Mouse (Mus musculus): Measurements from ENCODE around the gene Pcgf2.
"Not testable (repeated sequence)": the region's sequence is repeated elsewhere in the genome, so short reads cannot be mapped to it uniquely, and the experiment has no call there.

Pcgf2 gene

GRCm38 (mm10) chr11:97717369-97718280, 17.3 kb upstream of the Pcgf2 start:
- no peak for DNase-seq (ENCODE audit: low spot score)

GRCm38 (mm10) chr11:97716021-97716420, 15.7 kb upstream of the Pcgf2 start:
- DNase-seq (ENCODE audit: low spot score) = no peak

DNA sequence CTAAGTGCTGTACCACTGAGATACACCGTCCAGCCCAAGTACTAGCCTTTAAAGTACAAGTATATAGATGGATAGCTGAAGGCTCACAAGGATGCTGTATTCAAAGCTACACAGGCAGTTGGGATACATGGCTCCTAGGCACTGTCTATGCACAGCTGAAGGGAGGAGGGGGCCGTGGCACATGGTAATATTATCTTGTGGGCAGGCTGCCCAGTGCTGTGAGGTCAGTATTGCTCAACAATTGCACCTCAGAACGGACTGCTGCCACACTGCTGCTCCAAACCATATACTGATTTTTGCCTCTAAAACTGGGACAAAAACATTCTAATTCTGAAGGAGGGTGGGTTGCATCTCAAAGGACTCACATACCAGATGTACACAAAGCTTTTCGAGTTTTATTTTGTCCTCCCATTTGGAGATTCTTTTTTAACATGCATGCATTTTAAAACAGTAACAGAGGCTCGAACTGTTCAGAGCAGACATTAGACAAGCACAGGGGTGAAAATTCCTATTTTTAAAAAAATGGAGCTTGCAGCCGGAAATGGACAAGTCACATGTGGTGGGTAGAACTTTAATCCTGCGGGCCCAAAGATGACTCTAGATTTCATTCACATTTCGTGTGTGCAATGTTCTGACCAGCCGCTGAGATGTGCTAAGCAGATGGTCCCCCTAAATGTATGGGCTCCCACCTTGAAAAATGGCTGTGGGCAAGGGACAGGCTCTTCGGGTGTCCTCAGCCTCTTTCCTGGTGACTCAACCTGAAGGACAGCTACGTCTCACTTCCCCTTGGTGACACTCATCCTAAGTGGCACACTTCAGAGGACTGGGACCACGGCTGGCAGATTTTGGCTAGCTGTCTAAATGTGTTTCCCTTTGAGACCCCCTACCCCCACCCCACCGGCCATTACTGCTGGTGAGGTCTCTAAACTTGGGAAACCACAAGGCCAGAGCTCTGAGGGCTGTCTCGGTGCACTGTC, 14.8 kb upstream of the Pcgf2 start:
- no peak for DNase-seq (ENCODE audit: low spot score)

DNA sequence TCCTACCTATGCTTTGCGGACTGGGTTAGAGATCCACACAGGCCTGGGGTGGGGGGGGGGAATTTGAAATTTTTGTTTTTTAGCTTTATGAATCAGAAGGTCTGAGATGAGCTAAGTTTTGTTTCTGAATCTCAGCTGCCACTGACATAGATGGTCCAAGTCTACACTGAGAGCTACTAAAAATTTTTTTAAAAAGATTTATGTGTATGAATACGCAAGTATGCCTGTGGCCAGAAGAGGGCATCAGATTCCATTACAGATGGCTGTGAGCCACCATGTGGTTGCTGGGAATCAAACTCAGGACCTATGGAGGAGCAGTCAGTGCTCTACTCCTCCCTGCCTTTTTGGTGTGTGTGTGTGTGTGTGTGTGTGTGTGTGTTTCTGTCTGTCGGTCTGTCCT, 14.1 kb upstream of the Pcgf2 start:
- no peak for DNase-seq (ENCODE audit: low spot score)

- DNase-seq (ENCODE audit: low spot score) = no peak
These were observed 13.6 kb upstream of the Pcgf2 start for GRCm38 (mm10) chr11:97713896-97714295.

GRCm38 (mm10) chr11:97712286-97712685, 12.0 kb upstream of the Pcgf2 start:
- no peak for DNase-seq (ENCODE audit: low spot score)

DNA sequence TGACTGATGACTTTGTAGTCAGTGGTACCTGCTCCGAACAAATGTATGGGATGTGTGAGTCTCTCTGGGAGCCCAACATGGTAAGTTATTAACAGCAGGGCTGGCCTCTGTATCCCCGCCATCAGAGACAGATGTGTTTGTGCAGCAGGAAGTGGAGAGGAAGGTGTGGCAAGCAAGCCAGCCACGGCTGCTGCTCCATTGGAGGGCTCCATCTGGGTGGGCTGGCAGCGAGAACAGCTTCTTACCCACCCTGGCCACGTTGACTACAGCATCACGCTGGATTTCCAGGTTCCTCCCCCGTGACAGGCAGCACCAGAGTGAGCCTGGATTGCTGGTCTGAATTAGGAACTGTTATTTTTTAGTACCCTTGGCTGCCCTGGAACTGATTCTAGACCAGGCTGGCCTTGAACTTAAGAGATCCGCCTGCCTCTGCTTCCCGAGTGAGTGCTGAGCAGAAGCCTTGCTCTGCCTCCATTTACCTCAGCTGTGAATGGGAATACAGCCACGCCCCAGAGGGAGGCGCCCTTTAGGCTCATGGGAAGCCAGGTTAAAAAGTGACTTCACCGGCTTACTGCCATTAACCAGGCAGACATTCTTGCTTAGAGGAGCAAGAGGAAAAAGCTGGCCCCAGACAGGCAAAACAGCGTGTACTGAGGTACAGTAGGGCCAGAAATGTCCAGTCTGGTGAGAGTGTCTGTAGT, 11.1 kb upstream of the Pcgf2 start:
- no peak for DNase-seq (ENCODE audit: low spot score)

GRCm38 (mm10) chr11:97710067-97710466, 9.8 kb upstream of the Pcgf2 start:
- not testable (repeated sequence) for DNase-seq (ENCODE audit: low spot score)

DNA sequence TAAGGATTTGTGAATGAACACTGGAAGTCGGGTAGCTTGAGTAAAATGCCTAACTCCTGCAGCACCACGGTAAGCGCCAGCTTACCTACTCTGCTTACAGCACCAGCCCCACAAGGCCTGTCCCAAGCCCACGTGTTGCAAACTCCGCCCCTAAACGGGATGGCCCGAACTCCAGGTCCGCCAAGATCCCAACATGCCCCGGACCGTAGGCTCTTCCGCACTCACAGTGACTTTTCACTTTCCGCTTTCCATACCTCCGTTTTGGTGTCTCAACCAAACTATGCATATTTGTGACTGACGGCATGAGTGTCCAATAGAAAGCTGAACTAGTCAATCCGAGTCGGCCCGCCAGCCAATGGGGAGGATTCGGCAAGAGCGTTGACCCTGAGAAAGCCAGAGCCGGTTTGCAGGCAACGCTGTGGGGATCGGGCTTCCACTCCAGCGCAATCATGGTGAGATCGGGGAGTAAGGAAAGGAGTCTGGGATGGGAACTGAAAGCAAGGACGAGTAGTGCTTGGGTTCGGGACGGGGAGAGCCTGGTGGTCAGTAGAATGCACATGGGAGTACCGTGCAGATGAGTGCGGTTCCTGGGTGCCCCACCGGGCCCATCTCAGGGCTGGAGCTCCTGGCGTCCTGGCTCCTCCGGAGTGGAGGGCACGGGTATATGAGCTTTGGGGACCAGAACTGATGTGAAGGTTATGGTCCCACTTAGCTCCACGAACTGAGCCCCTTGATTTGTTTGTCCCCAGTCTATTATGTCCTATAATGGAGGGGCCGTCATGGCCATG, 2.9 kb upstream of the Pcgf2 start, which contains the start of gene Psmb3:
Psmb3 (plus strand) TSS at position 361 of the 788 bp plus-strand sequence.
- peak; percentile 93 for DNase-seq (ENCODE audit: low spot score)

- peak; percentile 72 for DNase-seq (ENCODE audit: low spot score)
These were observed 2.1 kb upstream of the Pcgf2 start for GRCm38 (mm10) chr11:97702393-97702745.

GRCm38 (mm10) chr11:97701581-97702392, 1.5 kb upstream of the Pcgf2 start:
- no peak for DNase-seq (ENCODE audit: low spot score)

- DNase-seq (ENCODE audit: low spot score) = no peak
These were observed 666 bp upstream of the Pcgf2 start for GRCm38 (mm10) chr11:97700746-97701580.

DNA sequence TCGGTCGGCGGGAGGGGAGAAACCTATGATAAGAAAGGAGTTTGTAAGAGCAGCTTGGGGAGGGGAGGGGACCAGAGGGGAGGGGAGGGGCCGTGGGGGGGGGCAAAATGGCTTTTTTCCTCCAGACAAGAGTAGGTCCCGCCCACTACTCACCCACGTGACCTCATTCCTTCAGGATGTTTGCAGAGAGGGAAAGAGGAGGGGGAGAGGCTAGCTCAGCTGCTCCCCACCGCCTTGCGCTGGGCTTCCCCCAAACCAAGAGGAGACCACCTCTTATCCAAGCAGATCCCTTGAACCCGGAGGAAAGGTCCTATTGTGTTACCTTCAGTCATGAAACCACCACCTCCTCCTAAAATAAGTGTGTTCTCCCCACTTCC, 683 bp downstream of the Pcgf2 start:
- no peak for DNase-seq (ENCODE audit: low spot score)

- no peak for DNase-seq (ENCODE audit: low spot score)
These were observed 1.3 kb downstream of the Pcgf2 start for GRCm38 (mm10) chr11:97698741-97699611.

GRCm38 (mm10) chr11:97697891-97698529, 2.3 kb downstream of the Pcgf2 start:
- DNase-seq (ENCODE audit: low spot score) = no peak

DNA sequence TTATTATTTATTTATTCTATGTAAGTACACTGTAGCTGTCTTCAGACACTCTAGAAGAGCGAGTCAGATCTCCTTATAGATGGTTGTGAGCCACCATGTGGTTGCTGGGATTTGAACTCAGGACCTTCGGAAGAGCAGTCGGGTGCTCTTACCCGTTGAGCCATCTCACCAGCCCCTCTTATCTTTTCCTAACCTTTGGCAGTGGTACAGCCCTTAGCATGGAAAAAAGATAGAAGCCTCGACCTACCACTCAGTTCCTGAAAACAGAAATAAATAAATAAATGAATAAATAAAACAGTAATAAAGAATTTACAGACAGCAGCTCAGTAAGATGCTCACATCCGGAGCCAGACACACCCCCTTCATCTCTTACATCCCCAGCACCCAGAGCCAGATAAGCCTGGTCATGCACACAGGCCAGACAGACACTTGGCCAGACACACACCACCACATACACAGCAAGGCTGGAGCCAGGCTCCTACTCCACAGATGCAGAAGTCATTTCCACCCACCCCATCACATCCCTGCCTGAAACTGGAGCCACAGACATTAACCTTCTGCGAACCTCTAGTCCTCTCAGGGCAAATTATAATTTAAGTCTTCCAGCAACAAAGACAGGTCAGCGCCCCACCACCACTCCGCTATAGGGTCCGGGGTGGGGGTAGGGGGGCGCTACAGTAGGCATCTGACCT, 3.0 kb downstream of the Pcgf2 start:
- no peak for DNase-seq (ENCODE audit: low spot score)

DNA sequence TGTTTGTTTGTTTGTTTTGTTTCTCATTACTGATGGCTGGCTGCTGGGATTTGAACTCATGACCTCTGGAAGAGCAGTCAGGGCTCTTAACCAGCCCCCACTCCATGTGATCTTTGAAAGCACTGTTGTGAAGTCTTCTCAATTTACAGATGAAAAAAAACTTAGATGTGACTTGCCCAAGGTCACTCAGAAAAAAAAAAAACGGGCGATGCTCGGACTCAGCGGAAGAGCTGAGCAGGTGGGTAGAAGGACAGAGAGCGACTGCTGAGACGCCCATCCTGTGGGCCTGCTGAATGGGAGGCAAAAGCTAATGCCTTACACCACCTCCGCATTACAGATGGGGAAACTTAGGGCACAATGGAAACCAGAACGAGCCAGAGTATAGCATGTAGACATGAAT, 3.6 kb downstream of the Pcgf2 start:
- DNase-seq (ENCODE audit: low spot score) = no peak

Measured in spleen, adult 12 weeks (tissue).